Mouse (Mus musculus): ENCODE data around the gene Slbp.

- no peak for TF ChIP-seq SIN3A (IDR thresholded peaks at IDR 0.05; ENCODE audit: low read length)
- 0 out of 6 replicates have a peak, but pooled peaks of 1 of the 3 experiments have one; percentile 0 for TF ChIP-seq CTCF (IDR thresholded peaks at IDR 0.05 in 2 of 3, conservative IDR thresholded peaks at IDR 0.05 in 1 of 3; ENCODE audit: control insufficient read depth in 1 of 3, insufficient read depth in 1 of 3, low read depth in 2 of 3, low read length in 3 of 3, poor library complexity in 1 of 3, severe bottlenecking in 1 of 3)
- TF ChIP-seq E2F4 (IDR thresholded peaks at IDR 0.05; ENCODE audit: borderline replicate concordance, low read depth, low read length), result no peak
- TF ChIP-seq USF2 (IDR thresholded peaks at IDR 0.05; ENCODE audit: borderline replicate concordance in 1 of 2, insufficient read depth in 1 of 2, low read depth in 1 of 2, low read length in 2 of 2), result no peak
- TF ChIP-seq ZMIZ1 (IDR thresholded peaks at IDR 0.05; ENCODE audit: low read depth, low read length), result no peak
- TF ChIP-seq NELFE (IDR thresholded peaks at IDR 0.05; ENCODE audit: low read depth, low read length), result no peak
Observed at GRCm38 (mm10) chr5:33651921-33652782, at the start of gene Slbp.

All from MEL (cell line).